ENCODE assay signal across 8 mouse cellular contexts in genomic region chr11:120307132-120307413, GRCm38 (mm10). TPM values are rescaled to one million over a fixed set of nuclear protein-coding genes. Genes with fewer than 3 reads are reported as not detected.
DNase-seq lines count a peak whose midpoint lies in the region; ATAC-seq and TF ChIP-seq lines count a peak whose summit lies in the region.

No protein-coding gene starts in this region.

- peaks cover 34% of the 10 kb centered on the region for H3K27me3 ChIP-seq in midbrain, embryonic 10.5 days (ENCODE audit: low read depth, poor library complexity, severe bottlenecking)
- peaks cover 7% of the 10 kb centered on the region; the same call in 1 of the 2 replicates for H3K27me3 ChIP-seq in midbrain, postnatal 0 days (ENCODE audit: insufficient read depth, low read length)
- H3K27me3 ChIP-seq in hindbrain, embryonic 13.5 days: peaks cover 17% of the 10 kb centered on the region
- peaks cover 17% of the 10 kb centered on the region for H3K27me3 ChIP-seq in neural tube, embryonic 12.5 days (replicated peaks)

- H3K4me2 ChIP-seq in midbrain, postnatal 0 days (ENCODE audit: low read depth, low read length, poor library complexity, severe bottlenecking): no peak overlapping the region
- peak overlapping the region; percentile 72 for H3K4me2 ChIP-seq in hindbrain, embryonic 13.5 days
- H3K4me2 ChIP-seq in neural tube, embryonic 12.5 days (replicated peaks): 0 out of 2 replicates have a peak overlapping the region, but pooled peaks have one; percentile 27

- peak; percentile 4 for DNase-seq in gastrocnemius, postnatal 14 days
- DNase-seq in gastrocnemius, postnatal 25 days: no peak
- peak; percentile 41 for DNase-seq in midbrain, embryonic 10.5 days (ENCODE audit: low spot score)
- DNase-seq in midbrain, postnatal 0 days (ENCODE audit: low spot score): no peak

- intact Hi-C loops in gastrocnemius, postnatal 14 days (cut with DNase I; ENCODE audit: low total_unique reads): loop anchor here (5.0 to 10.0 kb wide), 3 partner anchors 70 to 200 kb away; no protein-coding TSS in a partner anchor

- H3K36me3 ChIP-seq in midbrain, embryonic 10.5 days: no peaks in the 10 kb centered on the region
- H3K36me3 ChIP-seq in midbrain, postnatal 0 days (ENCODE audit: insufficient read depth, low read length): no peaks in the 10 kb centered on the region
- H3K36me3 ChIP-seq in hindbrain, embryonic 13.5 days: no peaks in the 10 kb centered on the region
- no peaks in the 10 kb centered on the region for H3K36me3 ChIP-seq in neural tube, embryonic 12.5 days

- H3K27ac ChIP-seq in midbrain, embryonic 10.5 days (replicated peaks): peak overlapping the region; percentile 99
- H3K27ac ChIP-seq in midbrain, postnatal 0 days (ENCODE audit: low read depth, low read length): no peak overlapping the region
- no peak overlapping the region for H3K27ac ChIP-seq in hindbrain, embryonic 13.5 days
- H3K27ac ChIP-seq in neural tube, embryonic 12.5 days: no peak overlapping the region

- no peaks in the 10 kb centered on the region for H3K9me3 ChIP-seq in midbrain, embryonic 10.5 days (replicated peaks)
- H3K9me3 ChIP-seq in midbrain, postnatal 0 days (ENCODE audit: low read length): no peaks in the 10 kb centered on the region
- H3K9me3 ChIP-seq in hindbrain, embryonic 13.5 days: no peaks in the 10 kb centered on the region
- no peaks in the 10 kb centered on the region for H3K9me3 ChIP-seq in neural tube, embryonic 12.5 days

- WGBS in midbrain, embryonic 10.5 days: 13% methylated on average over 5 of the region's 5 CpGs
- 15% methylated on average over 5 of the region's 5 CpGs for WGBS in midbrain, postnatal 0 days
- WGBS in hindbrain, embryonic 13.5 days: 8% methylated on average over 5 of the region's 5 CpGs
- 12% methylated on average over 5 of the region's 5 CpGs for WGBS in neural tube, embryonic 12.5 days

- H3K9ac ChIP-seq in midbrain, postnatal 0 days (replicated peaks; ENCODE audit: low read length, poor library complexity, severe bottlenecking): no peak overlapping the region
- H3K9ac ChIP-seq in hindbrain, embryonic 13.5 days: peak overlapping the region; percentile 67; the same call in 1 of the 2 replicates
- no peak overlapping the region for H3K9ac ChIP-seq in neural tube, embryonic 12.5 days

- H3K4me3 ChIP-seq in midbrain, embryonic 10.5 days: peak overlapping the region; percentile 66
- H3K4me3 ChIP-seq in midbrain, postnatal 0 days (ENCODE audit: low read depth, low read length): no peak overlapping the region
- H3K4me3 ChIP-seq in hindbrain, embryonic 13.5 days: no peak overlapping the region
- H3K4me3 ChIP-seq in neural tube, embryonic 12.5 days: no peak overlapping the region

- no peak for ATAC-seq in midbrain, postnatal 0 days (ENCODE audit: low FRiP score)
- ATAC-seq in hindbrain, embryonic 13.5 days (ENCODE audit: low FRiP score): no peak
- no peak for ATAC-seq in neural tube, embryonic 12.5 days (ENCODE audit: low FRiP score, low read depth)
- ATAC-seq in erythroblast, adult 5-6 weeks (replicated peaks; ENCODE audit: low FRiP score, poor library complexity, severe bottlenecking): no peak
- ATAC-seq in frontal cortex, adult (ENCODE audit: low TSS enrichment): no peak

- peaks cover 79% of the 10 kb centered on the region for H3K4me1 ChIP-seq in midbrain, embryonic 10.5 days
- H3K4me1 ChIP-seq in midbrain, postnatal 0 days (ENCODE audit: insufficient read depth, low read length): peaks cover 28% of the 10 kb centered on the region
- peaks cover 70% of the 10 kb centered on the region for H3K4me1 ChIP-seq in hindbrain, embryonic 13.5 days (replicated peaks)
- peaks cover 52% of the 10 kb centered on the region for H3K4me1 ChIP-seq in neural tube, embryonic 12.5 days

- TF ChIP-seq CTCF in midbrain, postnatal 0 days (IDR thresholded peaks at IDR 0.05): no peak

RNA-seq across cellular contexts. Expression of gene Actg1, which starts 41.3 kb away (rescaled TPM):
- 100 to 1,000 TPM; 308 to 391 TPM for total RNA-seq in gastrocnemius, postnatal 14 days (2021)
- 100 to 1,000 TPM; 236 to 249 TPM for total RNA-seq in gastrocnemius, postnatal 25 days (2021)
- 2,836 and 2,964 TPM in 2 replicates for polyA plus RNA-seq in midbrain, embryonic 10.5 days (2016; fragmentation: Nextera tagmentation; extraction: Ambion mirVana)
- total RNA-seq in midbrain, postnatal 0 days (2014; rRNA removed): 2,534 and 2,842 TPM in 2 replicates
- 3,992 and 4,056 TPM in 2 replicates for polyA plus RNA-seq in midbrain, postnatal 0 days (2015; fragmentation: Nextera tagmentation; extraction: Ambion mirVana)
- 4,110 and 4,339 TPM in 2 replicates for polyA plus RNA-seq in hindbrain, embryonic 13.5 days (2015; fragmentation: Nextera tagmentation; extraction: Ambion mirVana)
- polyA plus RNA-seq in neural tube, embryonic 12.5 days (2016; fragmentation: Nextera tagmentation; extraction: Ambion mirVana): 3,655 and 3,681 TPM in 2 replicates
- total RNA-seq in erythroblast, adult 5-6 weeks (2015; ENCODE audit: low replicate concordance): 637 and 655 TPM in 2 replicates
- 301 and 341 TPM in 2 replicates for total RNA-seq in erythroblast, adult 5-6 weeks (2017; ENCODE audit: low replicate concordance)

RNA-seq across cellular contexts. Expression of gene Fscn2, which starts 54.3 kb away (rescaled TPM):
- total RNA-seq in gastrocnemius, postnatal 14 days (2021): under 1 TPM; 0.16 to 0.39 TPM
- under 1 TPM; 0.29 to 0.31 TPM for total RNA-seq in gastrocnemius, postnatal 25 days (2021)
- polyA plus RNA-seq in midbrain, embryonic 10.5 days (2016; fragmentation: Nextera tagmentation; extraction: Ambion mirVana): 0.61 and 0.62 TPM in 2 replicates
- total RNA-seq in midbrain, postnatal 0 days (2014; rRNA removed): 0.71 TPM in 1 of 2 replicates, not detected in the other
- polyA plus RNA-seq in midbrain, postnatal 0 days (2015; fragmentation: Nextera tagmentation; extraction: Ambion mirVana): 0.71 and 1.5 TPM in 2 replicates
- polyA plus RNA-seq in hindbrain, embryonic 13.5 days (2015; fragmentation: Nextera tagmentation; extraction: Ambion mirVana): 1.6 and 2.6 TPM in 2 replicates
- polyA plus RNA-seq in neural tube, embryonic 12.5 days (2016; fragmentation: Nextera tagmentation; extraction: Ambion mirVana): 1.1 and 1.6 TPM in 2 replicates
- total RNA-seq in erythroblast, adult 5-6 weeks (2015; ENCODE audit: low replicate concordance): not detected in 2 replicates
- not detected in 2 replicates for total RNA-seq in erythroblast, adult 5-6 weeks (2017; ENCODE audit: low replicate concordance)

Comparison
In these comparisons a context has a peak if more than half of its experiments do, and no peak if none do; other contexts are left out.
1. DNase-seq: peak in gastrocnemius, postnatal 14 days (single experiment) and midbrain, embryonic 10.5 days (single experiment); none in gastrocnemius, postnatal 25 days (single experiment) and midbrain, postnatal 0 days (single experiment).